Mouse (Mus musculus) large intestine, adult 2 months (tissue): ENCODE measurements at regions not wholly inside any gene's neighbourhood (a gene's known extent, or its start where the extent isn't known, plus 50 kb on each side); places are given as distances from the start of the nearest gene placed in this dataset.
"Not testable (repeated sequence)": the region's sequence is repeated elsewhere in the genome, so short reads cannot be mapped to it uniquely, and the experiment has no call there.

Experiments used
- DNase-seq: peaks from one replicate; pipeline ENCODE4 v3.0.0-alpha.2; 2012; ENCODE audit warnings: low read depth, low spot score
- WGBS: fragments of 180-500 bp; shearing (Covaris S2); methylation state at CpG from one replicate; pipeline ENCODE4 v1.1.7; 2018; 5-methylcytosine and 5-hydroxymethylcytosine counted together

- DNase-seq: no peak
- WGBS: 51% methylated on average over 3 of the region's 3 CpGs
These were observed 106.1 kb upstream of the Ptgfr start for GRCm38 (mm10) chr3:151943542-151943941.

DNA sequence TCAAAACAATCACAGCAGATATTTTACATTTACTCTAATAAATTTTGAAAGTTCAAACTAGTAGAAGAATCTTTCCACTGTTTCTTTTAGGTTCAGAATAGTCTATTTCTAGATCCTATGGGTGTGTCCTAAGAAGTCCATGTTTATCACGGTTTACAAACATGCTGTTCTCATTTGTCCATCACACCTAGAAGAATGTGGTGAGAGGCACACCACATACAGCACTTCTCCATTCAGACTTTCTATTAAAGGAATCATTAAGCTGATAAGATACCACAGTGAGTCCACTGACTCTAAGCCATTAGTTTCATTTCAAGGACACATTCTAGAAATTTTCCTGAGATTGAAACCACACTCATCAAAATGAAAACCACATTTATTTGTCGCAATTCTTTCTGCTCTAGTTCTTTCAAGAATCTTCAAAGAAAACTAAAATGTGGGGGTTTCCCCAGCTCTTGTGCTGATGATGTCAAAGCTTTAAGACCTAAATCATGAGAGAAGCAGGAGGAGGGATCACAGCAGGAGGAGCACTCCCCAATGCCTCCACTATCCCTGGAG lies 101.1 kb upstream of the Ptgfr start:
- 70% methylated on average over 2 of the region's 2 CpGs for WGBS
- no peak for DNase-seq

DNA sequence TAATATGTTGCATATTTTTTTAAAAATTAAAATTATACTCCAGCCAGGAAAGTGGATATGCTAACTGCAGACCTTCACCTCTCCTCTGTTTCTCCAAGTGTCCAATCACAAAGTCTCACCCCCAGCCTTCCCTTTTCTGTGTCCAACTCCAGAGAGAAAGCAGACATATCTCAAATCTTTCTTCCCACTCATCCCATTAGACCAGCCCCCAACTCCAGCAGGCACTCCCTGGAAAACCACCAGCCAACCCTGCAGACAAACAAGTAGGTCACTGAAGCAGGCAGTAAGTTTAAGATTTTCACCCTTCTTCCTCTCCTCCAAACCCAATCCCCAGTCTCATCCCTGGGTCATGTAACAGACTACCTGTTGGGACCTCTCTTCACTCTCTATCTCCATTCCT lies 94.2 kb upstream of the Ptgfr start:
- DNase-seq: no peak

DNA sequence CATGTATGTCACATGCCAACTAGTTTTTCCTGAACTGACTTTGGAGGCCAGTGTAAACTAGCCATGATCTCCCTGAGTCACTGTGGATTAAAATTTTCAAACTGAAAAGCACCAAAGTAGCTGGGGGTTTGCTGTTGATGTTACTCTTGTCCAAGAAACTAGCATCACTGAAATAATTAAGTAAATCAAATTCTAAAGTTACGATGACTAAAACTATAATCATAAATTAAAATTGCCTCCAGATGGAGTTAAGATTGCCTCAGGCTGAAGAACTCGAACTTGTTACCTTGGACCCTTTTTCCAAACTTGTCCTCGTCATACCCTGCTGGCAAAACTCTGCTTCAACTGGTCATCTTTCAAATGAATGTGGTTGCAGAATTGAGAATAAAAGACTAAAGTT lies 93.7 kb upstream of the Ptgfr start:
- WGBS: 72% methylated on average over 3 of the region's 3 CpGs
- no peak for DNase-seq

GRCm38 (mm10) chr3:151914010-151914513 lies 76.6 kb upstream of the Ptgfr start:
- peak; percentile 54 for DNase-seq
- WGBS: 39% methylated on average over 13 of the region's 13 CpGs

GRCm38 (mm10) chr3:151912292-151912691 lies 74.9 kb upstream of the Ptgfr start:
- WGBS: 32% methylated on average over 11 of the region's 11 CpGs
- DNase-seq: not testable (repeated sequence)

GRCm38 (mm10) chr3:151910851-151911250 lies 73.4 kb upstream of the Ptgfr start:
- DNase-seq: no peak
- 80% methylated on average over 2 of the region's 2 CpGs for WGBS

GRCm38 (mm10) chr3:151909344-151909743 lies 71.9 kb upstream of the Ptgfr start:
- DNase-seq: no peak
- 42% methylated on average over 3 of the region's 3 CpGs for WGBS

GRCm38 (mm10) chr3:151908886-151909285 lies 71.5 kb upstream of the Ptgfr start:
- no peak for DNase-seq

DNA sequence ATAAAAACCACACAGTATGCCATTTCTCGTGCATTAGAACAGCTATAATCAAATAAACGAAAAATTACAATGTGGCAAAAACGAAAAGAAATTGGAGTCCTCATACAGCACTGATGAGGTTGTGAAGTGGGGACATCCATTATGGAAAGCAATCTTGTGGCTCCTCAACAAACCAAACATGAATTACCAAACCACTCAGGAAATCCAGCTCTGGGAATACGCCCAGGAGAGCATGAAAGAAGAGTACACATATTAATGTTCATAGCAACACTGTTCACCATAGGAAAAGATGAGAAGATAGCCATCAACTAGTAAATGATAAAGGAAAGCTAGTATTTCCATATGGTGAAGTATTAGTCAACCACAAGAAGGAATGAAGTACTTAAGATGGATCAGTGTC lies 68.3 kb upstream of the Ptgfr start:
- 83% methylated on average over 4 of the region's 4 CpGs for WGBS
- no peak for DNase-seq

DNA sequence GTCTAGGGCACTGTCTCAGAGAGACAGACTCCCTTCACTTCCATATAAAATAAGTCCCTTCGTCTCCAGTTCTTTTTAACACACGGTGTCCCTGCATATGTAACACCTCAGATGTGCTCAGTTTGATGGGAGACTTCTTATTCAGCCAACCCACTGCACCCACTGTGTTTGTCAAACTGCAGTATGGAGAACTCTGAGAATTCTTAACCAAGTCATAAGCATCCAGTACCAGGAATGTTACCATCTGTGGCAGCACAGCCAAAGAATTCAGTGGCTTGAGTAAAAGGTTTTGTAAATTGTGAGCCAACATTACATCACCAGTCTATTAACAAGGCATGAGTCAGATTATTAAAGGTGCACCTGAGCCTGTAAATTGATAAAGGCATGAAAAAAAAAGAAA lies 65.7 kb upstream of the Ptgfr start:
- 78% methylated on average over 2 of the region's 2 CpGs for WGBS
- DNase-seq: no peak

GRCm38 (mm10) chr3:151902216-151902827 lies 64.9 kb upstream of the Ptgfr start:
- WGBS: 71% methylated on average over 13 of the region's 13 CpGs
- no peak for DNase-seq

- DNase-seq: no peak
- WGBS: 81% methylated on average over 6 of the region's 6 CpGs
These were observed 62.2 kb upstream of the Ptgfr start for GRCm38 (mm10) chr3:151899676-151900075.

DNA sequence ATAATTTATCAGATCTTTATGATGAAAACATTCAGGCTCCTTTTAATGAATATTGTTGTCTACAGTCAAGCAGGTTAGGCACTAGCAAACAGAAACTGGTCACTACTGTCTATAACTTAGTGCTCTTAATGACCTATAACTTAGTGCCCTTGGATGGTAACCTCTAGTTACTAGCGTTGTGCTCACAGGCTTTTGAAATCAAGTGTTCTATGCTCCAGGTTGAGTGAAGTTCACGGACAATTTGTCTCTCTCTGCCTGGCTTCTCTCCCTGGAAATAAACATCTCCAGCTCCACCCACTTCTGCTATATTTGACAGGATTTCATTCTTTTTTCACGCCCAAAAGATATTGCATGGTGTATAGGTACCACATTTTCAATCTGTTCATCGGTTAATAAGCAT lies 61.7 kb upstream of the Ptgfr start:
- WGBS: 67% methylated on average over 4 of the region's 4 CpGs

DNA sequence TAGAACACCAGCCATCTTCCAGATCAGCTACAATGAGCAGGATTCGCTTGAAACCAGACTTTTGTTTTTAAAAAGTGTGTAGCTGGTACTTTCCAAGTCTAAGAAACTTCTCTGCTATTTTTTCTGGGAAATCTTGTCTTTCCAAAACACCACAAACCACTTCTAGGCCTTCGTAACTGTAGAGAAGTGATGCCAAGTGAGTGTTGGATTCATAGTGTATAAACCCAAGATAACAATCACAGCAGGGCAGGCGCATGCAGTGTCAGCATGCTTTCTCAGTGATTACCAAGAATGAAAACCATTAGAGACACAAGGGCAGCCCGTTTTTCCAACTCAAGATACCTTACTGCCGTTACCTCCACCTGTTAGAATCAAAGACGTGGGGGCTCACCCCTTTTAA lies 58.9 kb upstream of the Ptgfr start:
- WGBS: 88% methylated on average over 6 of the region's 6 CpGs
- no peak for DNase-seq

More for the DNA sequence above, 61.7 kb upstream of the Ptgfr start:
- no peak for DNase-seq

- 41% methylated on average over 3 of the region's 3 CpGs for WGBS
These were observed 57.3 kb upstream of the Ptgfr start for GRCm38 (mm10) chr3:151894712-151895111.

GRCm38 (mm10) chr3:151893421-151894235 lies 56.2 kb upstream of the Ptgfr start:
- DNase-seq: no peak
- WGBS: 76% methylated on average over 11 of the region's 11 CpGs

More at GRCm38 (mm10) chr3:151894712-151895111, 57.3 kb upstream of the Ptgfr start:
- DNase-seq: no peak

DNA sequence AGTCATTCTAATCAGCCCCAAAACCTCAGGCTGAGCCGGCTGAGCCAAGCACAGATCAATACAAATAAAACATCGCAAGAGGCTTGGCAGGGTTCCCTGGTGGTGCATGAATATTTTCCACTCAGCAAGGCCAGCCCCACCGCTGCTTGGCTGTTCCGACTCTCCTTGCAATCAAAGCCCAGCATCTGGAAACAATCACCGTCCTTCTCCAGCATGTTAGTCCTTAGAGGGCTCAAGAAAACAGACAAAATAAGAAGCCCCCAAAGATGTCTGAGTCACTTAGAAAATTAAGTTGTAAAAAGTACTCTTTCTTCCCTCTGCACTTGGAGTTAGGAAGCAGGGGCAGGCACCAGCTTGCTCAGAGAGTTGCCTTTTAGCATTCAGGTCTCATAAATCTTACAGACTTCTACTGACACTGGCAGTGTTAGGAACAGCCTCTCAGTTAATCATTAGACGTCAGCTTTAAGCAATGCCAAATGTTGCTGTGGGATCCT lies 54.4 kb upstream of the Ptgfr start:
- DNase-seq: no peak
- WGBS: 8% methylated on average over 6 of the region's 6 CpGs

DNA sequence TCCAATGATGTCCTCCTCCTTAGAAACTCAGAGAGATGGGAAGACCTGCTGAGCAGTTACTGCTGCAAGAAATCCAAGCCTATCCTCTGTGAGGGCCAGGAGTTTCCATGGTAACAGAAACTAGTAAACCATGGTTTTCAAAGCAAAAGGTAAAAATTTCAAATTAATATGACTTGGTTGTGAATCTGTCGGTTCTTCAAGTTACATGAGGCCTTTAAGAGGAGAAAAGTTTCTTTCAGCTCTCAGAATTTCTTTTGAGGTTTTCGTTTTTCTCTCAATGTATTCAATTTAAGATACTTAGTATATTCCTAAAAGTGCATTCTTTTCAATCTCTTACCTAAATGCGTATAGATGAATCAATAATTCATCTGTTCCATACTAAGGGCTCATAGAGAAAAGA lies 53.9 kb upstream of the Ptgfr start:
- DNase-seq: no peak
- WGBS: 55% methylated on average over 3 of the region's 3 CpGs

DNA sequence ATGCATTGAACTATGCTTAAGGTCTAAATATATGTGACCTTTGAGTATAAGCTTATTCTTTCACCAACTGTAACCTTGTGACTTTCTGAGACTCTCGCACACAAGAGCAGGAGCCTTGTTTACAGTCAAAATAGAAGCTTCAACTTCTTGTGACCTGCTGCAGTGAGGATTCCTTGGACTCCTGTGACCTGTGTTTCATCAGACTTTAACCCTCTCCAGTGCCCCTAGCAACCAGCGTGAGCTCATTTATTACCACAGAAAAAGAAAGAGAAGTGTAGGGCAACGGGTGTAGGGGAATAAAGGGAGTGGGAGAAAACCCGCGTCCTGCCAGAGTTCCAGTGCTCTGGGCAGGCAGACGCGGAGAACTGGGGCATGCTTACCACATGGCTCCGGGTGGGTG lies 52.3 kb upstream of the Ptgfr start:
- DNase-seq: no peak
- WGBS: 47% methylated on average over 8 of the region's 8 CpGs
